Mouse (Mus musculus) brain, embryonic 14.5 days (tissue): ENCODE results near the gene Mrpl10.

ENCODE experiments used
- CTCF ChIP-seq: fragments of 200-500 bp; IDR thresholded peaks from 2 replicates; pipeline ENCODE4 v1.5.1; 2012; ENCODE audit warnings: inconsistent platforms, mild to moderate bottlenecking, moderate library complexity, borderline replicate concordance; ENCODE audit not compliant: insufficient read depth, insufficient read length; ENCODE audit errors: extremely low read depth
- POLR2A ChIP-seq: fragments of 200-500 bp; IDR thresholded peaks from 2 replicates; pipeline ENCODE4 v1.6.1; 2012; ENCODE audit warnings: mild to moderate bottlenecking, inconsistent platforms, borderline replicate concordance; ENCODE audit not compliant: poor library complexity, insufficient read depth, insufficient read length, severe bottlenecking; ENCODE audit errors: extremely low read depth

DNA sequence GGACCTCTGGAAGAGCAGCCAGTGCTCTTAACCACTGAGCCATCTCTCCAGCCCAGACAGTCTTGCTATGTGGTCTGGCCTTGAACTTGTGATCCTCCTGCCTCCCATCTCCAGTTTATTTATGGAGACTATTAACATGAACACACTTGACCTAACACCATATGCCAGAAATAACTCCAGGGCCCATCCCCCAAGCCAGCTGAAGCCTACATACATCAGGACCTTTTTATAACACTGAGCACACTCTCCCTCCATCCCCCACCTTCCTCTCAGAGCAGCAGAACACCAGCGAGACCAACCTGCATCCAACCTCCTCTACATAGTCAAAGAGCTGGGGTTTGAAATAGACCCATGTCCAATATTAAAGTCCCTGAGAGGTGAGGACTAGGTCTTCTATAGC, 29.8 kb downstream of the Mrpl10 start:
- no peak for TF ChIP-seq POLR2A
- TF ChIP-seq CTCF, result no peak
